Mouse (Mus musculus): ENCODE data around the gene Spata45.
"Not testable (repeated sequence)": the region's sequence is repeated elsewhere in the genome, so short reads cannot be mapped to it uniquely, and the experiment has no call there.

Gene Spata45

GRCm38 (mm10) chr1:191036554-191037334, at the start of gene Spata45:
Gene Spata45 (plus strand): TSS chr1:191036639.
- no peak for DNase-seq (ENCODE audit: low spot score in 2 of 2)

DNA sequence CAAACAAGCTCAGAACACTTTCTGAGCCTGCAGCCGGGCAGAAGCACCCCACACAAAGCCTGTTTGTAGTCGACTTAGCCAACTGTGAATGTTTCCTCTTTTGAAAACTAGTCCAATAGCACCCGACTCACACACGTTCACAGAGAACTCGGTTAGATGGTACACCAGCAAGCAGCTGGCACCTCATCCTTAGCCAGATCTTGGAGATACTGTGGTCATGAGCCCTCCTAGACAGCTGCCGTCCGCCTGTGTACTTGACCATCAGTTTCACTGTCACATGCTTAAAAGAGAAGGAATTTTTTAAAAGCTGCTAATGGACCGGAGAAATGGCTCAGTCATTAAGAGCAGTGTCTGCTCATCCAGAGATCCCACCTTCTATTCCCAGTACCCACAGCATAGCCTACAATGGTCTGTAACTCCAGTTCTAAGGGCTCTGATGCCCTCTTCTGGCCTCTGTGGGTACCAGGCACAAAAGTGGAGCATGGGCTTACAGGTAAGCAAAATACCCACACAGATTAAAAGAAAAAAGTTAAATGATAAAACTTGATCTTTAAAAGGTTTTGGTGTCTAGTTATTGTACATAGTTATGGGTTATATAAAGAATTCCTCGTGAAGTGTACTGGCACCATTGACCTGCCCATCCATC, 46.9 kb upstream of the Spata45 start:
- no peak for DNase-seq (ENCODE audit: low spot score in 2 of 2)

GRCm38 (mm10) chr1:190995548-190995947, 40.9 kb upstream of the Spata45 start:
- DNase-seq (ENCODE audit: low spot score in 2 of 2): peak in 1 of 2 experiments; percentile 30

DNA sequence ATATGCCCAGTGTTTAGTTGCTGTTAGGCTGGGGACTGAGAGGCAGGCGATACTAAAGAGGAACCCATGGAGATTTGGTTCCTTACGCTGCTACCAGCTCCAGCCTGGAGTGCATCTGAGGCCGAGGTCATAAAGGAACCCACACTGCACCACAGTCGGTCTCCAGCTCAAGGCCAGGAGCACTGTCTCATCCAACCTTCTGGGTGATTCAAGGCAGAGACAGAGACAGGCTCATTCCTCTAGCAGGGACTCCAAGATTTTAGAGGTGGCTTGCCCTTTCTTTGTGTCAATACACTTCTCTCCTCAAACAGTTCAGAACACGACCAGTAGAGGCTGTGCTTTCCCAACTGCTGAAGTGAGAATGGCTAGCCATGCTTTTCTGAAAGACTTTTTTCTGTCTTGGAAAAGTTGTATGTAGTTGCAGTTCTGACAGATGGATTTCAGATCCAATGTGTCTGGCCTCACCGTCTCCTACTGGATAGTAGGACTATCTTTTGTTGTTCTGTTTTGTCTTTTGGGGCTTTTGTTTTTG, 40.0 kb upstream of the Spata45 start:
- DNase-seq (ENCODE audit: low spot score in 2 of 2): no peak

GRCm38 (mm10) chr1:190998027-190998426, 38.4 kb upstream of the Spata45 start:
- no peak for DNase-seq (ENCODE audit: low spot score in 2 of 2)

GRCm38 (mm10) chr1:191000686-191001085, 35.8 kb upstream of the Spata45 start:
- DNase-seq (ENCODE audit: low spot score in 2 of 2): no peak

- DNase-seq (ENCODE audit: low spot score in 2 of 2): no peak
Observed at GRCm38 (mm10) chr1:191002201-191002600, 34.2 kb upstream of the Spata45 start.

DNA sequence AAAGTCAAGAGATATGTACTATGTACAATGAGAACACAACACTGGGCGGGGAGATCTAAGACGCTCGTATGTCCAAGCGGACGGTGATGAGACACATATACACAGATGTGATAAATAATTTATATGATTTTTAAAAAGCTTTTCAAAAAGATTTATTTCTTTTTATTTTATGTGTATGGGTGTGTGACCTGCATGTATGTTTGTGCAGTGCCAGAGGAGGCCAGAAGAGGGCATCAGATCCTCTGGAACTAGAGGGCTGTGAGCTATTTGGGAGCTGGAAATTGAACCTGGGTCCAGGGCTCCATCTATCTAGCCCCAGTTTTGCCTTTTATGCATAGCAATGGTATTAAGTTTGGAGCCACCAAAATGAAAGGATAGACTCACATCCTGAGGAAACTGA, 27.7 kb upstream of the Spata45 start:
- DNase-seq (ENCODE audit: low spot score in 2 of 2): no peak

GRCm38 (mm10) chr1:191014271-191014670, 22.2 kb upstream of the Spata45 start:
- no peak for DNase-seq (ENCODE audit: low spot score in 2 of 2)

GRCm38 (mm10) chr1:191019803-191020202, 16.6 kb upstream of the Spata45 start:
- no peak for DNase-seq (ENCODE audit: low spot score in 2 of 2)

GRCm38 (mm10) chr1:191020217-191020924, 16.1 kb upstream of the Spata45 start:
- DNase-seq (ENCODE audit: low spot score in 2 of 2): no peak

DNA sequence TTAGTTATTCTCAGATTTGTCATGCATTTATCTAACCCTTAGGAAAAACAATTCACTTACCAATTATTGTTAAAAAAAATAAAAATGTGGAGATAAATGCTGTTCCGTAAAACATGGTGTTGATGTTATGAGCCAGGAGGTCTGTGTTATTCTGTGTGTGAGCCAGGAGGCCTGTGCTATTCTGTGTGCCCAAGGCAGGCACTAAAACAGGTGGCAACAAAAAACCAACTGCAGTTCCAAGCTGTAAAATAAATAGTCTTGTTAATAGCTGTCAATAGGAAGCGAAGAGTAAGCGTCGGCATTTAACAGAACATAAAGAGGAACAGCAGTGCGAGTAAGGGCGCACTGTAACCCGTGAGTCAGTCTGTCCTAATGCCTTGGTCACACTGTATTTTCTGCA, 15.4 kb upstream of the Spata45 start:
- no peak for DNase-seq (ENCODE audit: low spot score in 2 of 2)

GRCm38 (mm10) chr1:191023140-191023539, 13.3 kb upstream of the Spata45 start:
- no peak for DNase-seq (ENCODE audit: low spot score in 2 of 2)

- DNase-seq (ENCODE audit: low spot score in 2 of 2): not testable (repeated sequence)
Observed at GRCm38 (mm10) chr1:191023806-191024205, 12.6 kb upstream of the Spata45 start.

GRCm38 (mm10) chr1:191025016-191026012, 11.1 kb upstream of the Spata45 start:
- DNase-seq (ENCODE audit: low spot score in 2 of 2): peak in 1 of 2 experiments; percentile 9

GRCm38 (mm10) chr1:191026021-191026713, 10.3 kb upstream of the Spata45 start, which contains the start of gene Flvcr1:
Gene Flvcr1 (minus strand): TSS chr1:191026158.
- peak; percentile 99 for DNase-seq (ENCODE audit: low spot score in 2 of 2)

- DNase-seq (ENCODE audit: low spot score in 2 of 2): no peak
Observed at GRCm38 (mm10) chr1:191030182-191030581, 6.3 kb upstream of the Spata45 start.

DNA sequence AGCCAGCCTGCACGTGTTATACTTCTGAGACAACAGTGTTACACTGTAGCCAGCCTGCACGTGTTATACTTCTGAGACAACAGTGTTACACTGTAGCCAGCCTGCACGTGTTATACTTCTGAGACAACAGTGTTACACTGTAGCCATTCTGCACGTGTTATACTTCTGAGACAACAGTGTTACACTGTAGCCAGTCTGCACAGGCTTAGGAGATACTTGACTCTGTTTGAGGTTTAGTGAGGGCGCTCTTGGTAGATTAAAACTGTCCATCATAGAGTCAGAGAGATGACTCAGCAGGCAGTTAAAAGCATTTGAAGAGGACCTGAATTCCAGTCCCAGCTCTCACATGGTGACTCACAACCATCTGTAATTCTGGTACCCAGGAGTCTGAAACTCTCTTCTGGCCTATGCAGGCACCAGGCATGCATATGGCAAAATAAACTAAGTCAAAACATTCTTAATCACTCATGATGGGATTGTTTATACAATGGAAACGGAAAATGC, 5.5 kb upstream of the Spata45 start:
- not testable (repeated sequence) for DNase-seq (ENCODE audit: low spot score in 2 of 2)

DNA sequence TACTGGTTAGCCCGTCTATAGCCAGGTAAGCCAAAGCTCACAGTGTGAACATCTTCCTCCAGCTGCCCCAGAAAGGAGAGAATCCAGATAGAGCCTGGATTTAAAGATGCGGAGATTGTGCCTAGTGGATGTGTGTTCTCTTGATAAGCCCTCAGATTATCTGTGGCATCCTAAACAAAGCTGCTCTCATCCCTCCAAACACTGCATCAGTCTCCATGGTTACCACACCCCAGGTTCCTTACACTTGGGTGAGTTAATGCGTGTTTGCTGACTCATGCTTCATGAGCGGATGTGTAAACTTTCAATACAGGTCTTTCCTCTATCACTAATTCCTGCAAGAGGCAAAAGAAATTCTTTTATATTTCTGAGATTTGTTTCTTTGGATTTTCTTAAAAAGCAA, 790 bp upstream of the Spata45 start:
- no peak for DNase-seq (ENCODE audit: low spot score in 2 of 2)

DNA sequence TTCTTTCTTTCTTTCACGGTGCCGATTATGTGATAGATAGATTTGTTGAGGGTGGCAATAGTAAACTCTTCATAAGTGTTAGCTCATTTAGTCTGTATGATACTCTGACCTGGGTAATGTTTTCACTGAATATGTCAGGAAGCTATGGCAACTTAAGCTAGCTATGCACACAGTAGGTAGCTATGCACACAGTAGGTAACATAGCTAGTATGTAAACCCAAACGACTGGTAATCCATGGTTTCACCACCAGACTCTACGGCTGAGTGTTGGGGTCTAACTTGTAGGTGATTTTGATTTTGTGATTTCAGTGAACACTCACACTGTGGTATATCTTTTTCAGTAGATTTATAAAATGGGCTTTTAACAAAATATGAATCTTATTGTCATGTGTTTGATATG, 1.6 kb downstream of the Spata45 start:
- no peak for DNase-seq (ENCODE audit: low spot score in 2 of 2)
